Mouse (Mus musculus): ENCODE results near the gene Pde4b.

The Pde4b gene

GRCm38 (mm10) chr4:102177258-102177657 is 89.9 kb downstream of the Pde4b start:
- no peak for DNase-seq (ENCODE audit: low spot score in 2 of 2)

- DNase-seq (ENCODE audit: low spot score in 2 of 2), result no peak
Observed at GRCm38 (mm10) chr4:102186888-102187287, 99.5 kb downstream of the Pde4b start.

- DNase-seq (ENCODE audit: low spot score in 2 of 2), result no peak
Observed at GRCm38 (mm10) chr4:102197707-102198106, 110.4 kb downstream of the Pde4b start.

GRCm38 (mm10) chr4:102209773-102210172 is 122.4 kb downstream of the Pde4b start:
- DNase-seq (ENCODE audit: low spot score in 2 of 2), result no peak

- DNase-seq (ENCODE audit: low spot score in 2 of 2), result no peak
Observed at GRCm38 (mm10) chr4:102226700-102227099, 139.4 kb downstream of the Pde4b start.

- peak in 1 of 2 experiments; percentile 20 for DNase-seq (ENCODE audit: low spot score in 2 of 2)
Observed at GRCm38 (mm10) chr4:102228953-102229586, 141.7 kb downstream of the Pde4b start.

GRCm38 (mm10) chr4:102230898-102231297 is 143.6 kb downstream of the Pde4b start:
- DNase-seq (ENCODE audit: low spot score in 2 of 2), result no peak

- no peak for DNase-seq (ENCODE audit: low spot score in 2 of 2)
Observed at GRCm38 (mm10) chr4:102233633-102234032, 146.3 kb downstream of the Pde4b start.

- no peak for DNase-seq (ENCODE audit: low spot score in 2 of 2)
Observed at GRCm38 (mm10) chr4:102235151-102235550, 147.8 kb downstream of the Pde4b start.

- DNase-seq (ENCODE audit: low spot score in 2 of 2), result no peak
Observed at GRCm38 (mm10) chr4:102239102-102239501, 151.8 kb downstream of the Pde4b start.

- no peak for DNase-seq (ENCODE audit: low spot score in 2 of 2)
Observed at GRCm38 (mm10) chr4:102239657-102240390, 152.5 kb downstream of the Pde4b start.

- DNase-seq (ENCODE audit: low spot score in 2 of 2), result no peak
Observed at GRCm38 (mm10) chr4:102240754-102241427, 153.5 kb downstream of the Pde4b start.

- no peak for DNase-seq (ENCODE audit: low spot score in 2 of 2)
Observed at GRCm38 (mm10) chr4:102253994-102254393, 166.7 kb downstream of the Pde4b start.

- no peak for DNase-seq (ENCODE audit: low spot score in 2 of 2)
Observed at GRCm38 (mm10) chr4:102254466-102255294, 167.3 kb downstream of the Pde4b start.

GRCm38 (mm10) chr4:102255295-102255670 is 167.9 kb downstream of the Pde4b start:
- no peak for DNase-seq (ENCODE audit: low spot score in 2 of 2)

GRCm38 (mm10) chr4:102256170-102256960 is 169.0 kb downstream of the Pde4b start:
- no peak for DNase-seq (ENCODE audit: low spot score in 2 of 2)

- no peak for DNase-seq (ENCODE audit: low spot score in 2 of 2)
Observed at GRCm38 (mm10) chr4:102260216-102260615, 172.9 kb downstream of the Pde4b start.

- DNase-seq (ENCODE audit: low spot score in 2 of 2), result no peak
Observed at GRCm38 (mm10) chr4:102272313-102272712, 185.0 kb downstream of the Pde4b start.

- no peak for DNase-seq (ENCODE audit: low spot score in 2 of 2)
Observed at GRCm38 (mm10) chr4:102272749-102273148, 185.4 kb downstream of the Pde4b start.

GRCm38 (mm10) chr4:102275716-102276115 is 188.4 kb downstream of the Pde4b start:
- DNase-seq (ENCODE audit: low spot score in 2 of 2), result no peak

GRCm38 (mm10) chr4:102278958-102279357 is 191.6 kb downstream of the Pde4b start:
- DNase-seq (ENCODE audit: low spot score in 2 of 2), result no peak
